Mouse (Mus musculus): ENCODE data around the gene Hibch. TPM values are rescaled to one million over a fixed set of nuclear protein-coding genes. Genes with fewer than 3 reads are reported as not detected.
"Not testable (repeated sequence)": the region's sequence is repeated elsewhere in the genome, so short reads cannot be mapped to it uniquely, and the experiment has no call there.

The Hibch gene
- polyA plus RNA-seq, 1 experiment from 2014 or later, result 14.1 TPM

- TF ChIP-seq CTCF (IDR thresholded peaks at IDR 0.05), result no peak
- no peak for TF ChIP-seq EP300 (IDR thresholded peaks at IDR 0.05)
- Histone ChIP-seq H3K9me3 (ENCODE audit: low read length) (no peaks in the 10 kb centered on the region), H3K4me2 (replicated peaks; ENCODE audit: low read depth, low read length) (no peak overlapping the region), H3K4me1 (ENCODE audit: insufficient read depth, low read depth, low read length) (no peaks in the 10 kb centered on the region), H3K4me3 (ENCODE audit: low read depth, low read length) (no peak overlapping the region), H3K36me3 (ENCODE audit: insufficient read depth, low read length) (no peaks in the 10 kb centered on the region; the same call in 1 of the 2 replicates), H3K27ac (ENCODE audit: low read length) (no peak overlapping the region), H3K27me3 (replicated peaks; ENCODE audit: insufficient read depth, low read length) (no peaks in the 10 kb centered on the region), H3K9ac (replicated peaks; ENCODE audit: low read depth) (no peak overlapping the region)
- ATAC-seq (no peak), DNase-seq (ENCODE audit: low spot score) (no peak)
- WGBS, result 100% methylated on average over 1 of the region's 1 CpGs
These were observed 19.5 kb downstream of the Hibch start for GRCm38 (mm10) chr1:52864220-52864619.

GRCm38 (mm10) chr1:52866007-52866406 lies 21.3 kb downstream of the Hibch start:
- H3K4me3 ChIP-seq (ENCODE audit: low read depth, low read length), result no peak overlapping the region
- TF ChIP-seq CTCF (IDR thresholded peaks at IDR 0.05) (no peak), EP300 (IDR thresholded peaks at IDR 0.05) (no peak)
- WGBS, result 93% methylated on average over 3 of the region's 3 CpGs
- no peaks in the 10 kb centered on the region for H3K4me1 ChIP-seq (ENCODE audit: insufficient read depth, low read depth, low read length)
- no peak overlapping the region for H3K27ac ChIP-seq (ENCODE audit: low read length)
- no peak for DNase-seq (ENCODE audit: low spot score)
- H3K9me3 ChIP-seq (ENCODE audit: low read length), result no peaks in the 10 kb centered on the region
- H3K9ac ChIP-seq (replicated peaks; ENCODE audit: low read depth), result no peak overlapping the region
- H3K36me3 ChIP-seq (ENCODE audit: insufficient read depth, low read length), result no peaks in the 10 kb centered on the region; the same call in 1 of the 2 replicates
- no peak for ATAC-seq
- H3K4me2 ChIP-seq (replicated peaks; ENCODE audit: low read depth, low read length), result no peak overlapping the region
- no peaks in the 10 kb centered on the region for H3K27me3 ChIP-seq (replicated peaks; ENCODE audit: insufficient read depth, low read length)

GRCm38 (mm10) chr1:52867876-52868275 lies 23.1 kb downstream of the Hibch start:
- Histone ChIP-seq H3K9ac (replicated peaks; ENCODE audit: low read depth) (no peak overlapping the region), H3K4me3 (ENCODE audit: low read depth, low read length) (no peak overlapping the region), H3K4me1 (ENCODE audit: insufficient read depth, low read depth, low read length) (no peaks in the 10 kb centered on the region), H3K4me2 (replicated peaks; ENCODE audit: low read depth, low read length) (no peak overlapping the region), H3K27me3 (replicated peaks; ENCODE audit: insufficient read depth, low read length) (no peaks in the 10 kb centered on the region), H3K9me3 (ENCODE audit: low read length) (no peaks in the 10 kb centered on the region), H3K27ac (ENCODE audit: low read length) (no peak overlapping the region), H3K36me3 (ENCODE audit: insufficient read depth, low read length) (no peaks in the 10 kb centered on the region; the same call in 1 of the 2 replicates)
- no peak for TF ChIP-seq EP300 (IDR thresholded peaks at IDR 0.05)
- no peak for TF ChIP-seq CTCF (IDR thresholded peaks at IDR 0.05)
- ATAC-seq, result no peak
- WGBS, result 81% methylated on average over 1 of the region's 1 CpGs
- no peak for DNase-seq (ENCODE audit: low spot score)

- H3K27me3 ChIP-seq (replicated peaks; ENCODE audit: insufficient read depth, low read length), result no peaks in the 10 kb centered on the region
- H3K4me1 ChIP-seq (ENCODE audit: insufficient read depth, low read depth, low read length), result no peaks in the 10 kb centered on the region
- no peak for DNase-seq (ENCODE audit: low spot score)
- no peak for ATAC-seq
- no peaks in the 10 kb centered on the region for H3K36me3 ChIP-seq (ENCODE audit: insufficient read depth, low read length)
- H3K9me3 ChIP-seq (ENCODE audit: low read length), result no peaks in the 10 kb centered on the region
- H3K27ac ChIP-seq (ENCODE audit: low read length), result no peak overlapping the region
- WGBS, result 81% methylated on average over 2 of the region's 2 CpGs
- no peak overlapping the region for H3K4me3 ChIP-seq (ENCODE audit: low read depth, low read length)
- TF ChIP-seq EP300 (IDR thresholded peaks at IDR 0.05), result no peak
- no peak for TF ChIP-seq CTCF (IDR thresholded peaks at IDR 0.05)
- no peak overlapping the region for H3K9ac ChIP-seq (replicated peaks; ENCODE audit: low read depth)
- no peak overlapping the region for H3K4me2 ChIP-seq (replicated peaks; ENCODE audit: low read depth, low read length)
These were observed 39.5 kb downstream of the Hibch start for GRCm38 (mm10) chr1:52884208-52884607.

GRCm38 (mm10) chr1:52909783-52910182 lies 65.1 kb downstream of the Hibch start:
- Histone ChIP-seq H3K4me2 (replicated peaks; ENCODE audit: low read depth, low read length) (no peak overlapping the region), H3K4me1 (ENCODE audit: insufficient read depth, low read depth, low read length) (no peaks in the 10 kb centered on the region), H3K4me3 (ENCODE audit: low read depth, low read length) (no peak overlapping the region), H3K36me3 (ENCODE audit: insufficient read depth, low read length) (no peaks in the 10 kb centered on the region), H3K27ac (ENCODE audit: low read length) (no peak overlapping the region), H3K9ac (replicated peaks; ENCODE audit: low read depth) (no peak overlapping the region), H3K9me3 (ENCODE audit: low read length) (no peaks in the 10 kb centered on the region), H3K27me3 (replicated peaks; ENCODE audit: insufficient read depth, low read length) (no peaks in the 10 kb centered on the region)
- 81% methylated on average over 3 of the region's 3 CpGs for WGBS
- TF ChIP-seq EP300 (IDR thresholded peaks at IDR 0.05) (no peak), CTCF (IDR thresholded peaks at IDR 0.05) (no peak)
- ATAC-seq (no peak), DNase-seq (ENCODE audit: low spot score) (no peak)

- no peak overlapping the region for H3K9ac ChIP-seq (replicated peaks; ENCODE audit: low read depth)
- H3K36me3 ChIP-seq (ENCODE audit: insufficient read depth, low read length), result no peaks in the 10 kb centered on the region
- H3K4me3 ChIP-seq (ENCODE audit: low read depth, low read length), result no peak overlapping the region
- no peaks in the 10 kb centered on the region for H3K9me3 ChIP-seq (ENCODE audit: low read length)
- TF ChIP-seq CTCF (IDR thresholded peaks at IDR 0.05) (no peak), EP300 (IDR thresholded peaks at IDR 0.05) (no peak)
- WGBS, result 78% methylated on average over 2 of the region's 2 CpGs
- no peaks in the 10 kb centered on the region for H3K4me1 ChIP-seq (ENCODE audit: insufficient read depth, low read depth, low read length)
- DNase-seq (ENCODE audit: low spot score), result no peak
- H3K27me3 ChIP-seq (replicated peaks; ENCODE audit: insufficient read depth, low read length), result no peaks in the 10 kb centered on the region
- ATAC-seq, result no peak
- H3K4me2 ChIP-seq (replicated peaks; ENCODE audit: low read depth, low read length), result no peak overlapping the region
- no peak overlapping the region for H3K27ac ChIP-seq (ENCODE audit: low read length)
These were observed 71.9 kb downstream of the Hibch start for GRCm38 (mm10) chr1:52916655-52917054.

GRCm38 (mm10) chr1:52918897-52919296 lies 74.2 kb downstream of the Hibch start:
- not testable (repeated sequence) for H3K27me3 ChIP-seq (replicated peaks; ENCODE audit: insufficient read depth, low read length); H3K4me2 ChIP-seq (replicated peaks; ENCODE audit: low read depth, low read length); H3K9me3 ChIP-seq (ENCODE audit: low read length); H3K36me3 ChIP-seq (ENCODE audit: insufficient read depth, low read length); ATAC-seq; H3K4me1 ChIP-seq (ENCODE audit: insufficient read depth, low read depth, low read length); H3K4me3 ChIP-seq (ENCODE audit: low read depth, low read length); DNase-seq (ENCODE audit: low spot score); H3K9ac ChIP-seq (replicated peaks; ENCODE audit: low read depth); H3K27ac ChIP-seq (ENCODE audit: low read length)

GRCm38 (mm10) chr1:52924482-52924881 lies 79.8 kb downstream of the Hibch start:
- not testable (repeated sequence) for H3K36me3 ChIP-seq (ENCODE audit: insufficient read depth, low read length); H3K4me2 ChIP-seq (replicated peaks; ENCODE audit: low read depth, low read length); H3K27ac ChIP-seq (ENCODE audit: low read length); ATAC-seq; H3K4me1 ChIP-seq (ENCODE audit: insufficient read depth, low read depth, low read length); H3K27me3 ChIP-seq (replicated peaks; ENCODE audit: insufficient read depth, low read length); DNase-seq (ENCODE audit: low spot score); H3K9me3 ChIP-seq (ENCODE audit: low read length); H3K9ac ChIP-seq (replicated peaks; ENCODE audit: low read depth); H3K4me3 ChIP-seq (ENCODE audit: low read depth, low read length)
- WGBS, result no CpG with 5 or more reads among the region's 1 CpGs
